Mouse (Mus musculus): Measurements from ENCODE around the gene Vps8. TPM values are rescaled to one million over a fixed set of nuclear protein-coding genes. Genes with fewer than 3 reads are reported as not detected.

The Vps8 gene
- total and polyA plus RNA-seq, 3 experiments = 13.6 to 17.6 (median 15.9) TPM

DNA sequence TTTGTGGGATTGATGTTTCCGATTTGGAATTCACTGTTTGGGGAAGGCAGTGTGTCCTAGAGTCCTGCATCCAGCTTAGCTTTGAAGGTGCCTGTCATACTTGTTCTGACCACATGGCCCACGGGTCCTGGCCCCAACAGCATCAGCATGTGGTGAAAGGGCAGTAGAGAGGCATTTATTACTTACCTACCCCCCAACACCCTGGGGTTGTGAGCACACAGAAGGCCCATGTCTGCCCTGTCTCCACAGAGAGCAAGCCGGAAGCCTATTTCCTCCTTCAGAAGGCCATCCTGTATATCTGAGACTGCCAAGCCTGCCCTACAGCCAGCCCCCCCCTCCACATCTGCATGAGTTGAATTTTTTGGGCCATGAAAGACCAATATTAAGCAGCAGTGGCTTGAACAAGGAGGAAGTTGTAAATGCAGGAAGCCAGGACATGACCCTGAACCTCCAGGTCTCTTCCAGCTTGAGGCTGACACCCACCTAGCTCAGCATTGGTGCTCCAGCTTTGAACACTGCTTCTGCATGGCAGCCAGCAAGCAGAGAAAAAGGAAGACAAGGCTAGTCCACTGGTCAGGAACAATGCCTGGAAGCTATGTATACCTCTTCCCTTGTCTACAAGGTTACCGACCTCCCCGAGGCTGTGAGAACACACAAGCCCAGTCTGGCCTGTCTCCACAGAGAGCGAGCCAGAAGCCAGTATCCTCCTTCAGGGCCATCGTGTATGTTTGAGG, 218.0 kb downstream of the Vps8 start:
- TF ChIP-seq E2F4 (IDR thresholded peaks at IDR 0.05; ENCODE audit: insufficient replicate concordance, low read depth, low read length) (no peak), POLR2A (IDR thresholded peaks at IDR 0.05; ENCODE audit: low read depth, low read length) (no peak), MXI1 (IDR thresholded peaks at IDR 0.05; ENCODE audit: low read depth, low read length) (no peak), CTCF (conservative IDR thresholded peaks at IDR 0.05 in 1 of 2, IDR thresholded peaks at IDR 0.05 in 1 of 2; ENCODE audit: low read depth in 2 of 2, low read length in 2 of 2) (no peak), RCOR1 (conservative IDR thresholded peaks at IDR 0.05; ENCODE audit: low read depth, low read length) (no peak), USF2 (conservative IDR thresholded peaks at IDR 0.05; ENCODE audit: low read depth, low read length) (no peak), JUN (IDR thresholded peaks at IDR 0.05; ENCODE audit: insufficient read depth, low read depth, low read length) (no peak), NRF1 (IDR thresholded peaks at IDR 0.05; ENCODE audit: low read depth, low read length) (no peak)
- Histone ChIP-seq H3K36me3 (replicated peaks in 1 of 2; ENCODE audit: control insufficient read depth in 1 of 2, insufficient read depth in 1 of 2, low read length in 1 of 2) (peaks cover 0 to 17% of the 10 kb centered on the region in 2 experiments), H3K9ac (ENCODE audit: insufficient read depth, low read depth) (no peak overlapping the region), H3K79me2 (replicated peaks; ENCODE audit: control insufficient read depth, extremely low read depth, insufficient read depth, poor library complexity, severe bottlenecking) (no peaks in the 10 kb centered on the region), H3K27me3 (replicated peaks) (no peaks in the 10 kb centered on the region), H3K27ac (ENCODE audit: insufficient read depth, low read depth) (no peak overlapping the region), H3K9me3 (replicated peaks; ENCODE audit: low read length) (no peaks in the 10 kb centered on the region), H3K4me3 (replicated peaks in 1 of 3; ENCODE audit: low read depth in 2 of 3, low read length in 2 of 3, poor library complexity in 1 of 3) (no peak overlapping the region), H3K4me1 (ENCODE audit: control insufficient read depth in 1 of 2, insufficient read depth in 2 of 2) (peaks cover 24 to 82% of the 10 kb centered on the region in 2 experiments), H3K4me2 (ENCODE audit: insufficient read depth, low read depth, poor library complexity, severe bottlenecking) (no peak overlapping the region)
- no peak for DNase-seq (ENCODE audit: extremely low read depth)
- dilution Hi-C loops (cut with MboI; ENCODE audit: extremely low pct_ligation_motif_present, extremely low pct_unique_long_range_greater_than_20kb, low sequenced_read_pairs) = no loop called here
- in situ Hi-C loops (cut with MboI; ENCODE audit: low pct_ligation_motif_present, low pct_unique_long_range_greater_than_20kb, low sequenced_read_pairs) = no loop called here

GRCm38 (mm10) chr16:21641944-21642343, 219.0 kb downstream of the Vps8 start:
- Histone ChIP-seq H3K4me2 (ENCODE audit: insufficient read depth, low read depth, poor library complexity, severe bottlenecking) (no peak overlapping the region), H3K36me3 (replicated peaks in 1 of 2; ENCODE audit: control insufficient read depth in 1 of 2, insufficient read depth in 1 of 2, low read length in 1 of 2) (peaks cover 0 to 17% of the 10 kb centered on the region in 2 experiments), H3K9me3 (replicated peaks; ENCODE audit: low read length) (no peaks in the 10 kb centered on the region), H3K27me3 (replicated peaks) (no peaks in the 10 kb centered on the region), H3K27ac (ENCODE audit: insufficient read depth, low read depth) (peak overlapping the region; percentile 3), H3K9ac (ENCODE audit: insufficient read depth, low read depth) (no peak overlapping the region), H3K4me1 (ENCODE audit: control insufficient read depth in 1 of 2, insufficient read depth in 2 of 2) (peaks cover 24 to 73% of the 10 kb centered on the region in 2 experiments), H3K4me3 (replicated peaks in 1 of 3; ENCODE audit: low read depth in 2 of 3, low read length in 2 of 3, poor library complexity in 1 of 3) (no peak overlapping the region), H3K79me2 (replicated peaks; ENCODE audit: control insufficient read depth, extremely low read depth, insufficient read depth, poor library complexity, severe bottlenecking) (no peaks in the 10 kb centered on the region)
- dilution Hi-C loops (cut with MboI; ENCODE audit: extremely low pct_ligation_motif_present, extremely low pct_unique_long_range_greater_than_20kb, low sequenced_read_pairs) (no loop called here), in situ Hi-C loops (cut with MboI; ENCODE audit: low pct_ligation_motif_present, low pct_unique_long_range_greater_than_20kb, low sequenced_read_pairs) (no loop called here)
- DNase-seq (ENCODE audit: extremely low read depth) = peak; percentile 88
- TF ChIP-seq ZNF384 (IDR thresholded peaks at IDR 0.05; ENCODE audit: low read depth, low read length) (no peak), PAX5 (IDR thresholded peaks at IDR 0.05; ENCODE audit: low read length) (no peak), RAD21 (IDR thresholded peaks at IDR 0.05; ENCODE audit: low read depth, low read length) (no peak), ETS1 (conservative IDR thresholded peaks at IDR 0.05; ENCODE audit: low read depth, low read length) (peak; percentile 59), HCFC1 (IDR thresholded peaks at IDR 0.05; ENCODE audit: low read depth, low read length) (no peak), JUN (IDR thresholded peaks at IDR 0.05; ENCODE audit: insufficient read depth, low read depth, low read length) (no peak), TBP (conservative IDR thresholded peaks at IDR 0.05; ENCODE audit: low read depth, low read length) (no peak), CHD1 (IDR thresholded peaks at IDR 0.05; ENCODE audit: low read depth, low read length) (no peak), ZC3H11A (IDR thresholded peaks at IDR 0.05; ENCODE audit: low read depth, low read length) (no peak), POLR2AphosphoS2 (IDR thresholded peaks at IDR 0.05; ENCODE audit: low read depth, low read length) (no peak), BHLHE40 (IDR thresholded peaks at IDR 0.05; ENCODE audit: low read depth, low read length) (no peak), CTCF (conservative IDR thresholded peaks at IDR 0.05 in 1 of 2, IDR thresholded peaks at IDR 0.05 in 1 of 2; ENCODE audit: low read depth in 2 of 2, low read length in 2 of 2) (no peak), MAZ (IDR thresholded peaks at IDR 0.05; ENCODE audit: low read depth, low read length) (no peak), ELF1 (IDR thresholded peaks at IDR 0.05; ENCODE audit: low read depth, low read length) (peak; percentile 69), NRF1 (IDR thresholded peaks at IDR 0.05; ENCODE audit: low read depth, low read length) (no peak), RCOR1 (conservative IDR thresholded peaks at IDR 0.05; ENCODE audit: low read depth, low read length) (no peak), MEF2A (IDR thresholded peaks at IDR 0.05; ENCODE audit: borderline replicate concordance, low read depth, low read length) (no peak; the same call in 1 of the 2 replicates), MAFK (IDR thresholded peaks at IDR 0.05; ENCODE audit: insufficient replicate concordance, low read length) (0 out of 2 replicates have a peak, but pooled peaks have one; percentile 41), MAX (IDR thresholded peaks at IDR 0.05; ENCODE audit: low read length) (no peak), NELFE (IDR thresholded peaks at IDR 0.05; ENCODE audit: low read depth, low read length) (no peak), ZMIZ1 (IDR thresholded peaks at IDR 0.05; ENCODE audit: low read depth, low read length) (no peak), UBTF (IDR thresholded peaks at IDR 0.05; ENCODE audit: low read depth, low read length) (no peak), SMC3 (IDR thresholded peaks at IDR 0.05; ENCODE audit: low read depth, low read length) (peak; percentile 41; the same call in 1 of the 2 replicates), EP300 (IDR thresholded peaks at IDR 0.05; ENCODE audit: low read length) (peak; percentile 58), JUND (conservative IDR thresholded peaks at IDR 0.05; ENCODE audit: low read depth, low read length) (no peak), TCF12 (IDR thresholded peaks at IDR 0.05; ENCODE audit: low read depth, low read length) (0 out of 2 replicates have a peak, but pooled peaks have one; percentile 14), CHD2 (IDR thresholded peaks at IDR 0.05; ENCODE audit: low read length) (no peak), MYC (IDR thresholded peaks at IDR 0.05; ENCODE audit: low read depth, low read length) (no peak)

Measured in CH12.LX (cell line).